Comparison of ENCODE assay signal across 13 mouse cellular contexts in genomic region chr2:12212662-12213463, GRCm38 (mm10).
A peak's percentile ranks its signal among the peaks of the same experiment; 100 is the strongest.
DNase-seq lines count a peak whose midpoint lies in the region; ATAC-seq and TF ChIP-seq lines count a peak whose summit lies in the region.
"Had no signal": no experiment of that assay in that cellular context is flagged by ENCODE, and none has a peak within 500 bp of the region (broad histone marks: within the 10 kb centered on the region; RNA-seq: fewer than 3 reads in every experiment).

No protein-coding gene starts in this region.

- no peak overlapping the region for H3K27ac ChIP-seq in liver, adult 2 months (replicated peaks; ENCODE audit: insufficient read depth, low read depth, low read length)
- no peak overlapping the region for H3K27ac ChIP-seq in liver, embryonic 11.5 days (ENCODE audit: low read depth, low read length)
- no peak overlapping the region; the same call in 1 of the 2 replicates for H3K27ac ChIP-seq in embryonic facial prominence, embryonic 10.5 days (replicated peaks)
- H3K27ac ChIP-seq in intestine, embryonic 15.5 days = peak overlapping the region; percentile 51
- H3K27ac ChIP-seq: liver, embryonic 14.5 days; midbrain, embryonic 13.5 days; neural tube, embryonic 13.5 days had no signal

- 57% methylated on average over 3 of the region's 3 CpGs for WGBS in liver, adult 2 months
- 62% methylated on average over 3 of the region's 3 CpGs for WGBS in liver, embryonic 11.5 days
- 53% methylated on average over 3 of the region's 3 CpGs for WGBS in embryonic facial prominence, embryonic 10.5 days
- 48% methylated on average over 3 of the region's 3 CpGs for WGBS in intestine, embryonic 15.5 days

- H3K36me3 ChIP-seq in liver, adult 2 months (ENCODE audit: control insufficient read depth, insufficient read depth, low read length) = no peaks in the 10 kb centered on the region
- H3K36me3 ChIP-seq in liver, embryonic 11.5 days (ENCODE audit: control insufficient read depth, insufficient read depth, low read length) = no peaks in the 10 kb centered on the region
- H3K36me3 ChIP-seq in embryonic facial prominence, embryonic 10.5 days (replicated peaks) = no peaks in the 10 kb centered on the region
- H3K36me3 ChIP-seq in intestine, embryonic 15.5 days = no peaks in the 10 kb centered on the region
- H3K36me3 ChIP-seq in myocyte (ENCODE audit: control insufficient read depth, insufficient read depth) = no peaks in the 10 kb centered on the region
- H3K36me3 ChIP-seq: midbrain, embryonic 13.5 days; neural tube, embryonic 13.5 days had no signal

- H3K9ac ChIP-seq in liver, adult 2 months (ENCODE audit: low read depth, low read length) = no peak overlapping the region
- H3K9ac ChIP-seq in liver, embryonic 11.5 days (ENCODE audit: low read depth, low read length) = no peak overlapping the region
- H3K9ac ChIP-seq in intestine, embryonic 15.5 days = no peak overlapping the region
- H3K9ac ChIP-seq: forebrain, postnatal 0 days; liver, embryonic 14.5 days; midbrain, embryonic 13.5 days; neural tube, embryonic 13.5 days had no signal

- TF ChIP-seq CTCF in liver, adult 2 months (IDR thresholded peaks at IDR 0.05; ENCODE audit: low read depth, low read length) = no peak

- no peaks in the 10 kb centered on the region for H3K4me1 ChIP-seq in liver, adult 2 months (ENCODE audit: control insufficient read depth, insufficient read depth, low read length)
- no peaks in the 10 kb centered on the region for H3K4me1 ChIP-seq in liver, embryonic 11.5 days (replicated peaks; ENCODE audit: control insufficient read depth, insufficient read depth, low read length)
- peaks cover 11% of the 10 kb centered on the region; the same call in 1 of the 2 replicates for H3K4me1 ChIP-seq in embryonic facial prominence, embryonic 10.5 days
- H3K4me1 ChIP-seq in intestine, embryonic 15.5 days (replicated peaks) = no peaks in the 10 kb centered on the region
- H3K4me1 ChIP-seq: midbrain, embryonic 13.5 days; neural tube, embryonic 13.5 days had no signal

- no peaks in the 10 kb centered on the region for H3K9me3 ChIP-seq in liver, embryonic 11.5 days (ENCODE audit: control insufficient read depth, low read length)
- no peaks in the 10 kb centered on the region for H3K9me3 ChIP-seq in embryonic facial prominence, embryonic 10.5 days
- no peaks in the 10 kb centered on the region for H3K9me3 ChIP-seq in intestine, embryonic 15.5 days
- H3K9me3 ChIP-seq: midbrain, embryonic 13.5 days; neural tube, embryonic 13.5 days had no signal

- no peak for TF ChIP-seq POLR2A in liver, adult 2 months (IDR thresholded peaks at IDR 0.05; ENCODE audit: extremely low read depth, insufficient read depth, low read length)
- TF ChIP-seq POLR2A in myocyte (IDR thresholded peaks at IDR 0.05; ENCODE audit: insufficient read length, low read depth) = no peak

- DNase-seq in liver, adult 2 months (ENCODE audit: extremely low read depth, low read depth, low spot score) = peak; percentile 8
- DNase-seq in liver, embryonic 11.5 days (ENCODE audit: low spot score) = no peak
- peak; percentile 27 for DNase-seq in embryonic facial prominence, embryonic 10.5 days (ENCODE audit: low spot score)
- no peak for DNase-seq in B cell, adult 2 months
- no peak for DNase-seq in thymus, postnatal 4 days
- DNase-seq: cerebellum, postnatal 36 days; forebrain, postnatal 0 days; right cerebral cortex, adult 18-20 months had no signal

- H3K79me2 ChIP-seq in liver, adult 2 months (ENCODE audit: control insufficient read depth, insufficient read depth, low read length) = no peaks in the 10 kb centered on the region
- no peaks in the 10 kb centered on the region for H3K79me2 ChIP-seq in myocyte (ENCODE audit: control insufficient read depth, insufficient read depth)

- H3ac ChIP-seq in myocyte (ENCODE audit: control insufficient read depth, insufficient read length) = no peak overlapping the region

- no peak overlapping the region for H3K4me3 ChIP-seq in liver, adult 2 months (ENCODE audit: insufficient read depth, low read depth, low read length)
- H3K4me3 ChIP-seq in liver, embryonic 11.5 days (ENCODE audit: low read depth, low read length) = no peak overlapping the region
- no peak overlapping the region for H3K4me3 ChIP-seq in embryonic facial prominence, embryonic 10.5 days
- no peak overlapping the region for H3K4me3 ChIP-seq in intestine, embryonic 15.5 days (replicated peaks)
- no peak overlapping the region for H3K4me3 ChIP-seq in myocyte
- H3K4me3 ChIP-seq: midbrain, embryonic 13.5 days; neural tube, embryonic 13.5 days had no signal

- H3K4me2 ChIP-seq in liver, embryonic 11.5 days = no peak overlapping the region
- no peak overlapping the region for H3K4me2 ChIP-seq in intestine, embryonic 15.5 days (replicated peaks)
- peak overlapping the region; percentile 49 for H3K4me2 ChIP-seq in myocyte (ENCODE audit: low read depth)
- H3K4me2 ChIP-seq: midbrain, embryonic 13.5 days; neural tube, embryonic 13.5 days had no signal

- ATAC-seq in liver, embryonic 11.5 days (replicated peaks; ENCODE audit: low FRiP score) = no peak
- ATAC-seq in intestine, embryonic 15.5 days = no peak
- ATAC-seq: forebrain, postnatal 0 days; midbrain, embryonic 13.5 days had no signal

- H3K27me3 ChIP-seq in liver, adult 2 months (ENCODE audit: control insufficient read depth, insufficient read depth, low read length) = no peaks in the 10 kb centered on the region
- no peaks in the 10 kb centered on the region for H3K27me3 ChIP-seq in liver, embryonic 11.5 days (replicated peaks; ENCODE audit: control insufficient read depth, insufficient read depth, low read length)
- H3K27me3 ChIP-seq in embryonic facial prominence, embryonic 10.5 days (replicated peaks; ENCODE audit: low read depth, poor library complexity, severe bottlenecking) = no peaks in the 10 kb centered on the region
- H3K27me3 ChIP-seq in intestine, embryonic 15.5 days (replicated peaks) = no peaks in the 10 kb centered on the region
- no peaks in the 10 kb centered on the region for H3K27me3 ChIP-seq in myocyte (ENCODE audit: control insufficient read depth, insufficient read depth, insufficient read length)
- H3K27me3 ChIP-seq: midbrain, embryonic 13.5 days; neural tube, embryonic 13.5 days had no signal

TF ChIP-seq in myocyte, 11 proteins besides CTCF, POLR2A, EP300 and RAD21:
- peak in 2 of 3 experiments; percentile 29 to 67 for TF ChIP-seq MYOD1 (IDR thresholded peaks at IDR 0.05; ENCODE audit: control insufficient read depth in 1 of 3, insufficient read length in 2 of 3, low read depth in 2 of 3)
- TF ChIP-seq MYOG (IDR thresholded peaks at IDR 0.05; ENCODE audit: control insufficient read depth in 1 of 3, insufficient read depth in 1 of 3, insufficient read length in 2 of 3, low read depth in 2 of 3) = peak in 2 of 3 experiments; percentile 21 to 49
- peak; percentile 47 for TF ChIP-seq REST (IDR thresholded peaks at IDR 0.05; ENCODE audit: insufficient read depth, insufficient read length)
- peak; percentile 15 for TF ChIP-seq TCF12 (IDR thresholded peaks at IDR 0.05; ENCODE audit: insufficient read depth, poor library complexity, severe bottlenecking)
- TF ChIP-seq E2F4 (IDR thresholded peaks at IDR 0.05; ENCODE audit: insufficient read depth) = no peak
- peak; percentile 71 for TF ChIP-seq CEBPB (IDR thresholded peaks at IDR 0.05; ENCODE audit: insufficient read depth, poor library complexity, severe bottlenecking)

Comparison
In these comparisons a context has a peak if more than half of its experiments do, and no peak if none do; other contexts are left out.
1. DNase-seq: peak in liver, adult 2 months (single experiment) and embryonic facial prominence, embryonic 10.5 days (single experiment); none in liver, embryonic 11.5 days (single experiment), B cell, adult 2 months (0 of 2) and thymus, postnatal 4 days (single experiment).